Mouse (Mus musculus) B cell, adult 2 months (primary cell): ENCODE data around the gene Fcgrt.
A peak's percentile ranks its signal among the peaks of the same experiment; 100 is the strongest.
"Not testable (repeated sequence)": the region's sequence is repeated elsewhere in the genome, so short reads cannot be mapped to it uniquely, and the experiment has no call there.

Experiments used
- DNase-seq, 2 experiments: peaks; one replicate each; pipeline ENCODE4 v3.0.0; 2022

Gene Fcgrt

GRCm38 (mm10) chr7:45129776-45130512, 26.3 kb upstream of the Fcgrt start:
- DNase-seq, result no peak

- DNase-seq, result no peak
Observed at GRCm38 (mm10) chr7:45129318-45129717, 25.7 kb upstream of the Fcgrt start.

- DNase-seq, result peak; percentile 97 to 98
Observed at GRCm38 (mm10) chr7:45128624-45129246, 25.1 kb upstream of the Fcgrt start, which contains the start of gene Rpl13a. Rpl13a (minus strand) TSS chr7:45128761.

GRCm38 (mm10) chr7:45127700-45128224, 24.1 kb upstream of the Fcgrt start:
- no peak for DNase-seq

GRCm38 (mm10) chr7:45126844-45127699, 23.4 kb upstream of the Fcgrt start:
- DNase-seq, result peak; percentile 20 to 21

GRCm38 (mm10) chr7:45126147-45126843, 22.6 kb upstream of the Fcgrt start:
- no peak for DNase-seq

GRCm38 (mm10) chr7:45125649-45126048, 22.0 kb upstream of the Fcgrt start:
- DNase-seq, result not testable (repeated sequence)

GRCm38 (mm10) chr7:45125144-45125600, 21.5 kb upstream of the Fcgrt start:
- no peak for DNase-seq

GRCm38 (mm10) chr7:45124224-45125143, 20.8 kb upstream of the Fcgrt start, which contains the start of gene Rps11:
Rps11 (minus strand) TSS chr7:45124439.
- DNase-seq, result peak; percentile 98

- DNase-seq, result peak; percentile 61 to 64
Observed at GRCm38 (mm10) chr7:45123186-45123570, 19.5 kb upstream of the Fcgrt start.

- DNase-seq, result peak in 1 of 2 experiments; percentile 23
Observed at GRCm38 (mm10) chr7:45122561-45123185, 19.0 kb upstream of the Fcgrt start.

- DNase-seq, result no peak
Observed at GRCm38 (mm10) chr7:45121966-45122365, 18.3 kb upstream of the Fcgrt start.

- DNase-seq, result peak; percentile 71 to 72
Observed at GRCm38 (mm10) chr7:45121404-45121803, 17.8 kb upstream of the Fcgrt start.

GRCm38 (mm10) chr7:45119780-45120709, 16.4 kb upstream of the Fcgrt start:
- peak; percentile 34 to 35 for DNase-seq

- DNase-seq, result no peak
Observed at GRCm38 (mm10) chr7:45118336-45118735, 14.7 kb upstream of the Fcgrt start.

- DNase-seq, result peak; percentile 33 to 34
Observed at GRCm38 (mm10) chr7:45117566-45117965, 13.9 kb upstream of the Fcgrt start.

- no peak for DNase-seq
Observed at GRCm38 (mm10) chr7:45113476-45113875, 9.8 kb upstream of the Fcgrt start.

- no peak for DNase-seq
Observed at GRCm38 (mm10) chr7:45112529-45112928, 8.9 kb upstream of the Fcgrt start.

- no peak for DNase-seq
Observed at GRCm38 (mm10) chr7:45111940-45112339, 8.3 kb upstream of the Fcgrt start.
